Mouse (Mus musculus) monocyte, adult 5-6 weeks (primary cell): ENCODE measurements around the gene Gja3. TPM values are rescaled to one million over a fixed set of nuclear protein-coding genes. Genes with fewer than 3 reads are reported as not detected.
"Not testable (repeated sequence)": the region's sequence is repeated elsewhere in the genome, so short reads cannot be mapped to it uniquely, and the experiment has no call there.

Experiments
- ATAC-seq: fragments of 153-309, 156-312 bp; replicated peaks from 2 replicates; pipeline ENCODE4 v1.8.0; 2017; ENCODE audit warnings: mild to moderate bottlenecking; ENCODE audit not compliant: low TSS enrichment, insufficient number of reproducible peaks, severe bottlenecking, poor library complexity, low FRiP score
- total RNA-seq: library from RNA; stranded (forward); fragments of 200-1000, 200-491, 200-594 nt; gene quantifications from 3 replicates; pipeline ENCODE4 v1.2.3, GENCODE M21; 2017

The Gja3 gene
- not detected in 3 replicates for total RNA-seq

DNA sequence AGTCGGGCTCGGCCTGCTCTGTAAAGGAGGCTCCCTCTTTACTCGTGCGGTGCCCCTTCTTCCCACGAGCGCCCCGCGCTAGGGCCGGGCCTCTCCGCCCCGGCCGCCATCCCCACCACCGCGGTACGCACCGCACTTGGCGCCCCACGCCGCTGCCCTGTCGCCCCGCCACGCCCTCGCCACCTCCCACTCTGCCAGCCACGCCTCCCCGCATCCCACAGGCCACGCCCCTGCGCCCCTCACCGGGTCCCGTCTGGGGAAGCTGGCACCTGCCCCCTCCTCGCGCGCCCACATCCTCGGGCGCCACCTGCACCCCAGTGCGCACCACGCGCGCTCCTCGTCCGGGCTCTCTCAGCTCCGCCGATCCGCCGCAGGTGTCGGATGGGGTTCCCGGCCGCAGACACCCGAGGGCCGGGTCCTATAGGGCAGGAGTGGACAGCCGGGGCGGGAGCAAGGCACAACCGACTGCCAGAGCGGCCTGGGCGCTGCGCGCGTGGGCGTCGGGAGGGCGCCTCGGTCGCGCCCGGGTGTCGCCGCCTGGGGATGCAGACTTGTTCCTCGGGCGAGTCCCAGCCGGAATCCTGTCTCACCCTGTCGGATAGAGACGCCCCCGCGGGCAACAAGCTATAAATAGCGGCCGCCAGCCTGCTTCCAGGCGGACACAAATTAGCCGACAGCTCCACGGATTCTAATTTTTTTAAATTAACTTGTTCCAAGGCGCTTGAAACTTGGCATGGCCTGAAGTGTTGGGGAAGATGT is at the start of gene Gja3:
Gja3 (minus strand) TSS at position 538 of the 759 bp plus-strand sequence.
- ATAC-seq, result no peak

DNA sequence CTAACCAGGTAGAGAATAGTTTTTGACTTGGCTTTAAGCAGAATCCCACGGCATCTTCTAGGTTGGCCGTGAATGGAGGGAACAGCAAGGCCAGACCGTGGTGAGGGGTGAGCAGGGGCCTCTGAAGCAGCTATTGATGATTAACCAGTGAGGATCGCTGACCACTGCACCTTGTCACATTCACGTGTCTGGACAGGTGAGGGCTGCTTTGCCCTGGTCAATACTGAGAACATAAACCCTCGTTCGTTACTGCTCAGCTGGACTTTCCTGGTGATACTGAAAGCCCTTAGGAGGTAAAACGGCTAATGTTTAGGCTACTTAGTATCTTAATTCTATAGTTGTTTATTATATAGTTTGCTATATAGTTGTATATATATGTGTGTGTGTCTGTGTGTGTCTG is 49.2 kb upstream of the Gja3 start:
- ATAC-seq, result no peak

DNA sequence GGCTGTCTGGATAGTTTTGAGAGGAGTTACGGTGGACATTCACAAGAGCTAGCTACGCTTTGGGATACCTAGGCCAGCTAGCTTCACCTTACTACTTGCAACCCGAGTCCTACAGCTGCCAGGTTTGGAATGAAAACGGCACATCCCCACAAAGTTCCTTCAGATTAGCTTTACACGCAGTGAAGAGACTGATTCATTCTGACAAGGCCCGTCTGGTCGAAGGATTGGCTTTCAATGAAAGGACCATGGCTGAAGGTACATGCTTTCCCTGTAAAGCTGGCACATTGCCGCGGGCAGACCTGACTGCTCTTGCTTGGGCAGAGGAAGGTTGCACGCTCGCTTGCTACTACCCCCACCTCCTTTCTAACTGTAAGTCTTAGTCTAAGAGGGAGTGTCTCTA is 47.8 kb upstream of the Gja3 start:
- ATAC-seq, result no peak

DNA sequence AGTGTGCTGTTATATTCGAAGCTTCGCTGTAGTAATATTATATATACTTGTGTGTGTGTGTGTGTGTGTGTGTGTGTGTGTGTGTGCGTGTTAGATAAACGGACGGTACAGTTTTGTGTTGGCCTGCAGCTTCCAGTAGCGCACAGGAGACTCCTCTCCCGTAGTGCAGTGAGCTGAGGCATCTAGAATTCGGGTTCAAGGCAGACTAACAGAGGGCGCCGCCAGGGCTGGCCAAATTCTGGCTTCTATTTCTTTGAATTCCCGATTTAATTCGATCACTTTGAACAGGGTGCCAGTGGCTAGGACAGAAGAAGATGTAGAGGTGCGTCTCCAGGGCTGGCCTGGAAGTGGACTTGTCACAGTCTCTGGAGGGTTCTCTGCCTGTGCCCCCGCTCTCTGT is 47.2 kb upstream of the Gja3 start:
- ATAC-seq, result no peak

DNA sequence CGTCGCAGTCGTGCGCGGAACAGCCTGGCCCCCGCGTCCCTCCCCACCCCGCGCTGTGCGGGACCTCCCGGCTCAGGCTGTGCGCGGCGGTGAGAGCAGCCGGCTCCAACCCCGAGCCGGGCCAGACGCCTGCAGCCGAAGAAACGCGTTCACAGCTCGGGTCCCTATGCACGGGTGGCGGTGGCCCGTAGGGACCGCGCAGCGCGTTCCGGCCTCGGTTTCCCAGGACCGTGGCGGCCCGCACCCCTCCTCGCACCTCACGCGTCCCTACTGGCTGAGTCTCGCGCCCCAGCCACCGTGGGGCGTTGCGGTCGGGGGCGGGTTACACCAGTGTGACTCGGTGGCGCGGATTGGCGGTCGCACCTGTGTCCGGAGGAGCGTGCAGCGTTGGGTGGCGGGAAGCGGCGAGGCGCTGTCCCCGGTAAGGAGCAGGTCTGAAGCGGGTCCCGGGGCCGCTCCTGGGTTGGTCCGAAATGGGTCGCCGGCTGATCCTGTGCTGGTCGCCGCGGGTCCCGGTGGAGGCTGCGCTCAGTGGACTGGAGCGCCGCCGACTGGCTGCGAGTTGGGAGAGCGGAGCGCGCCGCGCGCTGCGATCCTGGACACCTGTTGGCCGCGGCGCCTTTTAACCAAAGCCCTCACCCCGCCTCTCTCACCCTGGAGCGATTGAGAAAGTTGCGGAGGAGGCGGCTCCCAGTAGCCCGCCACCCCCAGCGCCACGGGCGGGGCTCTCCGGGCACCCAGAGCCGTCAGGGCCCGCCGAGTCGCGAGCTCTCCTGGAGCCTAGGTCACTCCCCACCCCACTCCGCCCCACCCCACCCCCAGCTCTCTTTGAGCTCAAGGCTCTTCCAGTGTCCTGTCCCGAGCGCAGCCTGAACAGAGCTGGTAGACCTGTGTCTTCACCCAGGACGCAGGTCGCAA is 46.5 kb upstream of the Gja3 start, which contains the start of gene Gjb2:
Gjb2 (minus strand) TSS at position 597 of the 918 bp plus-strand sequence.
- no peak for ATAC-seq

DNA sequence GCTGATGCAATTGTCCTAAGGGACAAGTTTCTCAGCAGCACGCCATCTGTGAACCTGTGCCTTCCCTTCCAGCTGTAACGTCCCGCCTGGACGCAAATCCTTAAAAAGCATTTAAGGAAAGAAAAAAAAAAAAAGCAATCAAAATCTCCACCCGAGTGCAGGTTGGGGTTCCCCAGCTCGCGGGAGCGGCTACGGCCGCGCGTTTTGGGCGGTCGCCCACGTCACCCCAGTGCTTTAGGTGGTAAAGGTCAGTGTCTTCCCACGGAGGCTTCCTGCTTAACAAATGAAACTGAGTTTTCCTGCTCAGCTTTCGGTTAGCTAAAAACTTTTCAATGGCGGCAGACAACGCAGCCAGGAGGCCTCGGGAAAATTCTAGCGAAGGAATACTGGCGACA is 45.8 kb upstream of the Gja3 start:
- no peak; the same call in 1 of the 2 replicates for ATAC-seq

DNA sequence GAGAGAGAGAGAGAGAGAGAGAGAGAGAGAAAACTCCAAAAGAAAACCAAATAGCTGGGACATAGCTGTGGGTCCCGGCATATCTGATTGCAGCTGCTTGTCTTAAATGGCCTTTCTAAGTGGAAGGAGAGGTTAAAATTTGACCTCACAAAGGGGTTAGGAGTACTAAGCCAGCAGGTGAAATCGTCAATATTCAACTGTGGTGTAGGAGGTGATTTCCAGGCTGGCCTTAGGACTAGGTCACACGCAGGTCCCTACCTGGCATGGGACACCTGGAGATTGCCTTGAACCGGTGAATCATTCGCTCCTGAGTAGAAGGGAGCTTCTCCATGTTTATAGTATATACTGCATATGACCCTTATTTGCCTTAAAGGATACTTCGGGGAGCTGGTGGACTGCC is 45.2 kb upstream of the Gja3 start:
- ATAC-seq, result no peak

DNA sequence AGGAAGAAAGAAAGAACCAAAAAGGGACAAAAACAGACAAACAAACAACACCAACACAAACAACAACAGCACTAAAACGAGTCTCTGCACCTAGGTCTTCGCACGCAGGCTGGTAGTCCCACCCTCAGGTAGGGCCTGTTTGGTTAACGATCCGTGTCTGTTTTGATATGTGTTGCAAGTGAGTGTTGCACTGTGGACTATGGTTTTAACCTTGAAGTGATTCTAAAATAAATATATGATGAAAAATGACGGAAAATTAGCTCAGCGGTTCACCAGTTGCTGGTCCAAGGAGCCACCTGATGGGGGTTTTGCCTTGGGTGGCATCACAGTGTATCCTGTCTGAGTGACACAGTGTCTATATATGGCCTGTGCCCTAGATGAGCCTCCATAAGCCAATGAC is 43.7 kb upstream of the Gja3 start:
- no peak for ATAC-seq

DNA sequence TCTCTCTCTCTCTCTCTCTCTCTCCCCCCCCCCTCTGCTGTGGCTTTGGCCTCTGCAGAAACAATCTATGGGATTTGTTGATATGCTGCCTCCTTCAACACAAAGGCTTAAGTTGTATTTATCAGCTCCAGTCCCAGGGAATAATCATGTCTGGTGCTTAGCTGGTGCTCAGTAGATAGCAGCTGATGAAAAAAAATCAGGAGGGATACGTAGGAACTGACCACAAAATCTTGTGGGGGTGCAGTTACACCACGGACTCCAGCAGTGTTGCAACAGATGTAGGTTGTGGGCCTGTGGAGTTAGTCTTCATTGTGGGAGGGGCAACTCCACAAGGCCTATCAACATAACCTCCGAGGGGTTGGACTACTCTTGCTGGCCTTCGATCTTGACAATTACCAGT is 38.0 kb upstream of the Gja3 start:
- ATAC-seq, result no peak

DNA sequence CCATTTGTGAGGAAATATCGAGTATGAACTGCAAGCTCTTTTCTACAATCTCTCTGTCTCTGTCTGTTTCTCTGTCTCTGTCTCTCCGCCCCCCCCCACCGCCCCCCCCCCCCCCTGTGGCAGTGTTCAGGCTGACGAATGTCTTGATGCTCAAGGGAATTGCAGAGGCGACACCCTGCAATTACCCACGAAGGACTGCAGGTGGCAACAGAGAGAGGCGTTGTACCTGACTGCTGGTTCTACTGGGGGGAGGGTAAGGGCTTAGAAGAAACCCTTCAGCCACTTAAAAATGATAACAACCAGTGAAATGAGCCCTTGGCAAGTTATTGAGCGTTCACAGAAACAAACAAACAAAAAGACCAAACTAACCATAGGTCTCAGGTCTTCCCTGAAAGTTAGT is 35.1 kb upstream of the Gja3 start:
- ATAC-seq, result no peak; the same call in 1 of the 2 replicates

DNA sequence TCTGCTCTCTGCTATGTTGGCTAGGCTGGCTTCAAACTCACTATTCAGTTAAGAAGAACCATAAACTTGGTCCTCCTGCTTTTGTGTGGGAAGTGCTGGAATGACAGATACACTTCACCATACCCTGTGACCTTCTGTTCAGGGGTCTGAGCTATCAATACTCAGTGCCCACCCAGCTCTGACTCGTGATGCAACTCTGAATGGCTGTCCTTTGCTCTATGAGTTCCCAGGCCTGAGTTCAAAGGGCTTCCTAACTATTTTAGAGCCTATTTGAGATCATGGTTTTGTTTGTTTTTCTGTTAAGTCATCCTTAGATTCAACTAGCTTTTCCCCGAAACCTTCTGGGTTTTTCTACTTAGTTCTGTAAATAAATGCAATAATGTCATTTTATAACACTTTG is 32.1 kb upstream of the Gja3 start:
- ATAC-seq, result no peak

DNA sequence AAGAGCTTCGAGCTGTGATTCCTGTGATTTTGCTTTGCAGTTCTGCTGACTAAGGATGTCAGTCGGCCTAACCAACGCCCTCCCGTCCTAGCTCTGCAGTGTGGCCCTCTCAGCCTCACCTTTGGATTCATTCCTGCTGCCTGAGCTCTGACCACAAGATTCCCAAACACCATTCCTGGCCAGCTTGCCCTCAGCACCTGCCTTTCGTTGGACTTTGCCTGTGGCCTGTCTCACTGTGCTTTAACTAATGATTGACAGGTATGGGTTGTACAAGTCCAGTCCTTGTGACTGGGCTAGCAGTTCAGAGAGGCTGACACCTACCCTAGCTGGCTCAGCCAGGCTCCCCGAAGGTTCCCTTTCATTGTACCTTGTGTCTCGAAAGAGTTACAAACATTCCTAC is 31.2 kb upstream of the Gja3 start:
- ATAC-seq, result no peak; the same call in 1 of the 2 replicates

DNA sequence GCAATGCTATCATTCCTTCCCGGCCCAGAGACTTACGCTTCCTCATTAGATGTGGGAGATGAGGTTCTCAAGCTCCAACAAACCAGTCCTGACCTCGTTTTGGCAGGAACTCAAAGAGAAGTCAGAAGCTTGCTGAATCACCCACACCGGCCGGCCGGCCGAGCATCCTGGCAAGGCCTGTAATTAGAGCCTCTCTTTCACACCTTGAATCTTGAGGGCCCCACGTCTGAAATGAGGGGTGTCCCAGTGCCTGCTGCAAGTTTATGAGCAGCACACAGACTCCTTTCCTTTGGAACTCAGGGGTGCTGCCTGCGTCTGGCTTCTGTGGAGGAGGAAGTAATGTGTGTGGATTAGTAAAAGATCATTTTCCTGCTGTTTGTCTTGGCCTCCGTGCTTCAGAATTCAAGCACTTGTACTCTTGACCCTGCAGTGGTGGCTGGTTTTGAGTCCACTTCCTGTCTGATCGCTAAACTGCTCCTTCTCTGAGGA is 26.3 kb upstream of the Gja3 start:
- ATAC-seq, result no peak

DNA sequence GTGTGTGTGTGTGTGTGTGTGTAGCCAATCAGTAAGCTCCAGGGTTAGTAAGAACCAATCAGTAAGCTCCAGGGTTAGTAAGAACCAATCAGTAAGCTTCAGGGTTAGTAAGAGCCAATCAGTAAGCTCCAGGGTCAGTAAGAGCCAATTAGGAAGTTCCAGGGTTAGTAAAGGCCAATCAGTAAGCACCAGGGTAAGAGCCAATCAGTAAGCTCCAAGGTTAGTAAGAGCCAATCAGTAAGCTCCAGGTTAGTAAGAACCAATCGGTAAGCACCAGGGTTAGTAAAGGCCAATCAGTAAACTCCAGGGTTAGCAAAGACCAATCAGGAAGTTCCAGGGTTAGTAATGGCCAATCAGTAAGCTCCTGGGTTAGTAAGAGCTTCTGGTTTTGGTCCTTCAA is 25.0 kb upstream of the Gja3 start:
- no peak for ATAC-seq

DNA sequence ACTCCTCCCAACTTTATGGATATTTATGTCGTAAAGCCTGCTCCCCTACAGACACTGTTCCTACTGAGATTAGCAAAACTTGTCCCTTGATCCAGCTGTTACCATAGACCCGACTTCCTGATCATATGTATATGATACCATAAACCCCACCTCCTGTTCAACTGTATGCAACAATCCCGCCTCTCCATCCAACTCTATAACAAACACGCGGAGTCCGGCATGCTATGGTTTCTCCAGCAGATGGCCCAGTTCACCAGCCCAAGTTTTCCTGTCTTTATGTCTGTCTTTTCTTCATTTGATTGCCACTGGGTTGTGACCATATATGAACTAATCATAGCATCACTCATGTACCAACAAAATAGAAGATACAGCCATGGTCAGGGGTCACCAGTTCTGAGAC is 17.6 kb upstream of the Gja3 start:
- no peak for ATAC-seq

DNA sequence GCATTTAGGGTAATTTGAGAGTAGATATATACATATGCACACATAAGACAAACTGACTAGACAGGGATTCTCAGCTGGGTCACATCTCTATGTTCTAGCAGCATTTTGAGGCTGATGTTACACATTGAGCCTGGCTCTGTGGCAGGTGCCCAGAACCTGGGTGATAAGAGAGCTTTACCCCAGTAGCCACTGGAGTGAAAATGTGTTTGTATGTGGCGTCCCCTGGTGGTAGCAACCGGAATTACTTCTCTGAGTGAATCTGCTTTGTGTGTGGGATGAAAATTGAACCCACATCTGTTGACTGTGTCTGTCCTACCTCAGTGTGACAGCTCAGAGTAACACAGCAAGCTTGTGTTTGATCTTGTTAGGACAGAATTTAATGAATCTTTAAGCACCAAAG is 12.0 kb upstream of the Gja3 start:
- not testable (repeated sequence) for ATAC-seq

DNA sequence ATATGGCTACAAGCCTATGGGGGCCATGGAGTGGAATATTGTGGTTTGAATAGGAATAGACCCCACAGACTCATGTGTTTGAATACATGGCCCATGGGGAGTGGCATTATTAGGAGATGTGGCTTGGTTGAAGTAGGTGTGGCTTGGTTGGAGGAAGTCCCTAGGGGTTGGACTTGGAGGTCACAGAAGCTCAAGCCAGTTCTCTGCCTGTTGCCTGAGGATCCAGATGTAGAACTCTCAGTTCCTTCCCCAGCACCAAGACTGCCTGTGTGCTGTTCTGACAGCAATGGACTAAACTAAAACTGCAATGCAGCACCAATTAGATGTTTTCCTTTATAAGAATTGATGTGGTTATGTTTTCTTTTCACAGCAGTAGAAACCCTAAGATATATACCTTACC is 8.2 kb upstream of the Gja3 start:
- ATAC-seq, result no peak

DNA sequence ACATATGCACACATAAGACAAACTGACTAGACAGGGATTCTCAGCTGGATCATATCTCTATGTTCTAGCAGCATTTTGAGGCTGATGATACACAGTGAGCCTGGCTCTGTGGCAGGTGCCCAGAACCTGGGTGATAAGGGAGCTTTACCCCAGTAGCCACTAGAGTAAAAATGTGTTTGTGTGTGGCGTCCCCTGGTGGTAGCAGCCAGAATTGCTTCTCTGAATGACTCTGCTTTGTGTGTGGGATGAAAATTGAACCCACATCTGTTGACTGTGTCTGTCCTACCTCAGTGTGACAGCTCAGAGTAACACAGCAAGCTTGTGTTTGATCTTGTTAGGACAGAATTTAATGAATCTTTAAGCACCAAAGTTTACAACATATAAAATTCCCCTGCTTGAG is 2.2 kb upstream of the Gja3 start:
- not testable (repeated sequence) for ATAC-seq

DNA sequence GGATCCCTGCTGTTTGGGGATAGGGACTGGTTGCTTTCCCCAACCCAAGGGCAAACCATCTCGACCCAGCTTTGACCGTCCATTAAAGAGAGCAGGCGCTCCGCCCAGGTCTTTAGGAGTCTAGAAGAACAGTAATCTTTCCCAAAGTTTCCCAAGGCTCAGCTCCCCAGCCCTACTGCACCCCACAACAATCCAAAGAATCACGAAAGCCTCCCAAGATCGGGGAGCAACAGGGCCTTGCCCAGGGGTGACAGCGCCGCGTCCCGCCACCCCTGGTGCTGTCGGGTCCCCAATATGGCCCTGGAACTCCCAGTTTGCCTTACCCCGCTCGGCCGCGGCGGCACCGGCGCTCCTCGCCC is 717 bp downstream of the Gja3 start:
- ATAC-seq, result no peak

DNA sequence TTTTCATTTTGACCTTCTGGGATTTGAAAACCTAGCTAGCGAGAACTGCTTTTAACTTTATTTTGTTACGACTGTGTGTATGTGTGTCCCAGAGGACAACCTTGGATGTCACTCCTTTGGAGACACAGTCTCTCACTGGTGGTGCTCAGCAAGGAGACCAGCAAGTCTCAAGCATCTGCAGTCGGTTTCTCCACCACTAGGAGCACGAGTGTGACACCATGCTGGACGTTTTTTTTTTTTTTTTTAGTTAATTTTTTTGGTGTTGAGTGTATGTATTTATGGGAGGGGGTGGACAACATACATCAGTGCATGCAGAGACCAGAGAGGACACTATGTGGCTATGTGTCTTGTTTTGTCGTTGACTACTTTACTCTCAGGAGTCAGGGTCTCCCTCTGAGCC is 5.2 kb downstream of the Gja3 start:
- ATAC-seq, result no peak
